Mouse (Mus musculus) inflammation-experienced regulatory T-cells, adult 6 months (primary cell): Measurements from ENCODE around the gene Pltp. TPM values are rescaled to one million over a fixed set of nuclear protein-coding genes. Genes with fewer than 3 reads are reported as not detected.
"Not testable (repeated sequence)": the region's sequence is repeated elsewhere in the genome, so short reads cannot be mapped to it uniquely, and the experiment has no call there.

Source experiments
- ATAC-seq: one replicate; pipeline ENCODE4 v1.8.0; 2017
- polyA plus RNA-seq, 3 experiments: library from polyadenylated mRNA; unstranded; fragments of 100-300 nt; shearing (Covaris generic); gene quantifications; one replicate each; pipeline ENCODE4 v1.2.1; 2017

Gene Pltp
- polyA plus RNA-seq, 3 experiments from 2014 or later: 0.50 to 3.0 (median 1.3) TPM

DNA sequence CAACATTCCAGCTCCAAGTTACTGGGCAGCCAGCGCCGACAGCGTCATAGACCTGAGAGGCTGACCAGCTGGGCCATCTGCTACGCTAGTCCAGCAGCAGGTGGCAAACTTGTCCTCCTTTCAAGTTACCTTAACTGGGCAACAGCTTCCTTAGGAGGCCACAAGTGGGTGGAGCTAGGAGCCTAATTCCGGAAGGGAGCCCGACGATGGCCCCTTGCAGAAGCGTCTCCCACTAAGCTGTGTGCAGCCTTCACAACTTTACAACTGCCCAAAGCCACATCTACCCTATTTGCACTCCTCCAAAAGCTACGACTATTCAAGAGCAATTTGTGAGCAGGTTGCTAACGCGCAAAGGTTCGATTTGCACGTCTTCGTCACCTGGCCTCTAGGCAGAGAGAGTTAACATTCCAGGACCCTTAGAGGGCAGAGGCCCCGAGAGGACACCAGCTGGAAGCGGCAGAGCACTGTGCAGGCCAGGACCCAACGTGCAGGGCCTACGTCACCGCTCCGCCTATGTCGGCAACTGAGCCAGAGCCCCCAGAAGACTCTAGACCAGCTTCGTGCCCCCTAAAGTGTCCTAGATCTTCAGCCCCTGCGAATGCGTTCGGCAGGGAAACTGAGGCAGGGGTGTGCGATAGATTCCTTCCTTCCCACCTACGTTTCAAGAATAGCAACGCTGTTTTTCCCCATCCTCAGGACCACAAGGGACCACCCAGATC is 21.2 kb upstream of the Pltp start:
- no peak for ATAC-seq

DNA sequence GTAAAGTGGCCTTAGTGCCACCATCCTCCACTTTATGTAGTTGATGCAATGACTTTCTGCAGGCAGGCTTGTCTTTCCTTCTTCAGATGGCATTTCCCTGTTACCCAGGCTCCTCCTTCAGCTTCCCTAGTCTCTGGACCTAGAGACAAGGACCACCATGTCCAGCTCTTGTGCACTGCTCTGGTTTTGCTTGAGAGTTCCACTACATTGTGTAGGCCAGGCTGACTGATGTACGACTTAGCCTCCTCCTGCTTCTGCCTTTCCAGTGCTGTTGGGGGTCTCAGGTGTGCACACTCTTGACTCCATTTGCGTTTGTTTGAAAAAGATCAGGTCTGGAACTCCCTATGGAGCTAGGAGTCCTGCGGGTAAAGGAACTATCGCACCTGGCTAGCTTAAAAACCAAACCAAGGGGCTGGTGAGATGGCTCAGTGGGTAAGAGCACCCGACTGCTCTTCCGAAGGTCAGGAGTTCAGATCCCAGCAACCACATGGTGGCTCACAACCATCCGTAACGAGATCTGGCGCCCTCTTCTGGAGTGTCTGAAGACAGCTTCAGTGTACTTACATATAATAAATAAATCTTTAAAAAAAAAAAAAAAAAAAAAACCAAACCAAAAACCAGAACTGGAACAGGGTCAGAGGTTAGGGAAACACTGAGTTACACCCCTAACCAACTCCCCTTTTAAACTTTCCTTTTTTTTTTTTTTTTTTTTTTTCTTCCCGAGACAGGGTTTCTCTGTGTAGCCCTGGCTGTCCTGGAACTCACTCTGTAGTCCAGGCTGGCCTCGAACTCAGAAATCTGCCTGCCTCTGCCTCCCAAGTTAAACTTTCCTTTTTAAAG is 20.1 kb upstream of the Pltp start:
- not testable (repeated sequence) for ATAC-seq

DNA sequence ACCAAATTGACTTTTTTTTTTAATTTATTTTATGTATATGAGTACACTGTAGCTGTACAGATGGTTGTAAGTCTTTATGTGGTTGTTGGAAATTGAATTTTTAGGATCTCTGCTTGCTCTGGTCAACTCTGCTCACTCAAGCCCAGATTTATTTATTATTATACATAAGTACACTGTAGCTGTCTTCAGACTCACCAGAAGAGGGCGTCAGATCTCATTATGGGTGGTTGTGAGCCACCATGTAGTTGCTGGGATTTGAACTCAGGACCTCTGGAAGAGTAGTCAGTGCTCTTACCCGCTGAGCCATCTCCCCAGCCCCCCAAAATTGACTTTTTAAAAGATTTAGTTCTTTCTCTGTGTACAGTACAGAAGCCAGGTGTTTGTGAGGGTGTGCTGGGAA is 18.1 kb upstream of the Pltp start:
- ATAC-seq: not testable (repeated sequence)

DNA sequence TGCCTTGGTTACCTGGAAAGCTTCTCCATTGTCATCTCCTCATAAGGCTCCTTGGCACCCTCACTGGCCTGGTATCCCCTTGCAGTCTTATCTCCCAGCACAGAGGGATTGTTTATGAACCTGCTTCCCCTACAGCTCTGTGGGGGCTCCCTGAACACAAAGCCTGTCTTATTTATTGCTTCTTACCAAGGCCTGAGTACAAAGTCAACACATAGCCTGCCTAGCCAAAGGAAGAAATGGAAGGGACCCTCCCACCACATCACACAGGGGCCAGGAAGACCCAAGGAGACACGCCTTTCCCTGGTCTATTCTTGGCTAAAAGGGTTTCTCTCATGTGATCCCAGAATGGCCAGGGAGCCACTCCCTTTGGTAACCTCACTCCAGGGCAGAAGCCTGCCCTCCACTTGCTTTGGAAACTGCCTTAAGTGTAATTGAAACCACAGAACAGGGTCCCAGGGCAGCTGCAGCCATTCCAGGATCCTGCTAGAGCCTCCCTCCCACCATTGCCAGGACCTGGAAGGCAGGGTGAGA is 16.8 kb upstream of the Pltp start:
- no peak for ATAC-seq

DNA sequence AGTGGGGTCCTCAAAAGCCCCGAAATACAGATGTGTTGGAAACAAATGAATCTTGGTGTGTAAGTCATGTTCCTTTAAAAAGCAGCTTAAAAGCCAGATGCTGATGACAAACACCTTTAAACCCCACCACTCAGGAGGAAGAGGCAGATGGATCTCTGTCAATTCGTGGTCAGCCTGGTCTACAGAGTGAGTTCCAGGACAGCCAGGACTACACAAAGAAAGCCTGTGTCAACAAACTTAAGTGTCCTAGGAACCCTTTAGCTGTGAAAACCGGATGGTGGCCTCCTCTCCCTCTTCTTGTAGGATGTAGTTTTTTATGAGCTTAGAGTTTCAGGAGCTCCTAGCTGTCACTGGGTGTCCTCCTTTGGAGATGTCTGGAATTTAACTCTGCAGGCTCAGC is 16.1 kb upstream of the Pltp start:
- ATAC-seq: no peak

DNA sequence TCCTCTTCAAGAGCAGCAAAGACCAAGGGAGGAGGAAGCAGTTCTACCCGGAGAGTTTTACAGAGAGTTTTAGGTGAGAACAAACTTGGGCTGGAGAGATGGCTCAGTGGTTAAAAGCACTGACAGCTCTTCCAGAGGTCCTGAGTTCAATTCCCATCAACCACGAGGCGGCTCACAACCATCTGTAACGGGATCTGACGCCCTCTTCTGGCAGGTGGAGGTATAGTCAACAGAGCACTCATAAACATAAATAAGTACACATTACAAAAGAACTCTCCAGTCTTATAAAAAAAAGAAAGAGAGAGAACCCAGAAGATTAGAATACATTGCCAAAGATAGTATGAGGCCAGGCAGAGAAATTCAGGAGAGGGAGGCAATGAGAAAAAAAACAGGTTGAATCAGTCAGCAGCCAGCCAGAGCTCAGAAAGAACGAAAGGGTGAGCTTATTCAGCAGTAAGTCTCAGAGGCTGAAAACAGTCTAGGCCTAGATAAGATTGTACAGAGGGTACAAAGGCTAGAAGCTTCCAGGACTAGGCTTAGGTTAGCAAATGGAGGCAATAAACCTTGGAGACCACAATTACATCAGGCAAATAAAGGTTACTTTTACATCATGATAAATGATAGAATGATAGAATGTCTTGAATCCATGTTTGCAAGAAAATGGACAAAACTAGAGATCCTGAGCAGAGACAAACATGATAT is 14.2 kb upstream of the Pltp start:
- ATAC-seq: no peak

DNA sequence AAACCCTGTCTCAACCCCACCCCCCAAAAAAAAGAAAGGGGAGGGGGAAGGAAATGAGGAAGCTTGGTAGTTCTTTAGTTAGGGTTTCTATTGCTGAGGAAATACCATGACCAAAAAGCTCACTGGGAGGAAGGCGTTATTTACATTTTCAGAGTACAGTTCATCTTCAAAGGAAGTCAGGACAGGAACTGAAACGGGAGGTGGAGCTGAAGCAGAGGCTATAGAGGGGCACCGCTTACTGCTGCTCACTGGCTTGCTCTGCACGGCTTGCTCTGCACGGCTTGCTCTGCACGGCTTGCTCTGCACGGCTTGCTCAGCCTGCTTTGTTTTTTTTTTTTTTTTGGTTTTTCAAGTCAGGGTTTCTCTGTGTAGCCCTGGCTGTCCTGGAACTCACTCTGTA is 11.0 kb upstream of the Pltp start:
- ATAC-seq: peak; percentile 63

DNA sequence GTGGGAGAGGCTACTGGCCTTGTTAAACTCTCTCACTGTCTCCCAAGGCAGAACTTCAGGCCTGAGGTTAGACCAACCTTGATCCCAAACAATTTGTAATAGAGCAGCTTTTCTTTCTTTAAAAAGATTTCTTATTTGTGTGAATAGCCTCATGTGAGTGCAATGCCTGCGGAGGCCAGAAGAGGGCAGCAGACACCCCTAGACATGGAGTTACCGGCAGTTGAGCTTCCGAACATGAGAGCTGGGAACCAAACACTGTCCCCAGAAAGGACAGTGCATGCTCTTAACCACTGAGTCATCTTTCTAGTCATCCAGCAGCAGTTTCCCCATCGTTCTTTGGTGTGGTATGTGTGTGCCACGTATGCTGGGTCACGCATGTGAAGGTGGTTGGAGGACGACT is 10.1 kb upstream of the Pltp start:
- no peak for ATAC-seq

DNA sequence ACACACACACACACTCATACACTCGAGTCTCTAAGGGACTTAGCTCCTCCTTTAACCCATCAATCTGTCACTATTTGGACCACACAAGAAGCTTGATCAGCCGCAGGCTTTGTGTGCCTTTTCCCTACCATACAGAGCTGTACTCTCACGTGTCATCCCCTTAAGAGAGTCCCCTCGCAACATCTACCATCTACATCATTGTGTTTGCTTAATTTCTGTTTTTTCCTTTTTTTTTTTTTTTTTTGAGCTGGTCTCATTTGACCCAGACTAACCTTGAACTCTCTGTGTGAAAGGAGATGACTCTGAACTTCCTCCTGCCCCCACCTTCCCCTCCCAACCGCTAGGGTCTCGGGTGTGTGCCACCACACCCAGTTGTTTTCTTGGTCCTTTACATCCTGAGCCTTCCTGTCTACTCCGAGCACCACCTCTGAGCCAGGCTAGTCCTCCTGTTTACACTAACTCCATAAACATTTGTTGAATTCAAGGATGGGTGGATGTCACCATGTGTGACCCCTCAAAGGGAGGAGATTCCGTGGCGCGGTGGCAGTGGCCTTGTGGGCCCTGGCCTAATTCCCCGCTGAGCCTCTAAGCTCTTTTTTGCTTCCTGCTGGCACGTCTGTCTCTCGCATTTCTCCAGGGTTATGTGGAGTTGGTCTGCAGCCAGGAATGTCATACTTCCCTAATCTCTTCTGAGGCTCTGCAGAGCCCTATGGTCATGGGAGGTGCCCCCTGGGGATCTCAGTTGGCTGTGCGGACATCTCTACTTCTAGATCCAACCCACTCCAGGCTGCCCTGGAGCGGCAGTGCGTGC is 9.4 kb upstream of the Pltp start:
- no peak for ATAC-seq

DNA sequence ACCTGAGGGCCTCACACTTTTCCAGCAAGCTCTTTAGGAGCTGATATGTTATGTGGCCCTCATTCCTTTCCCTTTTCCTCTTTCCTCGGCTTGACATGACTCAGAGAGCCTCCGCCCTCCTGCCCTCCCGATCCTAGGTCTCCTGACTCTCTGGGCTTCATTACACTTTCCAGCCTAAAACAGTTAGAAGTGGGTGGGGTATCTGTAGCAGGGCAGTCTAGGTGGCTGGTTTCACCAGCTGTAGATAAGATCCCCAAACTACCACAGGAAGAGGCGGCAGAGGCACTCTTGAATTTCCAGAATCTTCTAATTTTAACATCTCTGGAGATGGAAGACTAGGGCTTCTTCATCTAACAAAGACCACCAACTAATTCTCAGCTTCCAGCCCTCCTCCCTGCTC is 7.1 kb upstream of the Pltp start:
- ATAC-seq: no peak

DNA sequence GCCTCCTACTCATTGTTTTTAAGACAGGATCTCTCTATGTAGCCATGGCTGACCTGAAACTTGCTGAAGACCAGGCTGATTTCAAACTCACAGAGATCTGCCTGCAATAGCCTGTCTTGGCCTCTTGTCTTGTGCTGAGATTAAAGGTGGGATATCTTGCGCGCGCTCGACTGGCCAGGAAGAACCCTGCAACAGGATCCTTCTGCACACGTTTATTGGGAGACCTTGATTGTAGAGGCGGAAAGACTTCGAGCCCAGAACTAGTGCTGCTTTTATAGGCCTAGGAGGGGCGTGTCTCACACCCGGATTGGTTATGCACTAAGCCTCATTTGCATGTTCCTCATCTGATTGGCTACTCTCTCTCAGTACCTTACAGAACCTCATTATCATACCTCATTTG is 5.9 kb upstream of the Pltp start:
- ATAC-seq: not testable (repeated sequence)

DNA sequence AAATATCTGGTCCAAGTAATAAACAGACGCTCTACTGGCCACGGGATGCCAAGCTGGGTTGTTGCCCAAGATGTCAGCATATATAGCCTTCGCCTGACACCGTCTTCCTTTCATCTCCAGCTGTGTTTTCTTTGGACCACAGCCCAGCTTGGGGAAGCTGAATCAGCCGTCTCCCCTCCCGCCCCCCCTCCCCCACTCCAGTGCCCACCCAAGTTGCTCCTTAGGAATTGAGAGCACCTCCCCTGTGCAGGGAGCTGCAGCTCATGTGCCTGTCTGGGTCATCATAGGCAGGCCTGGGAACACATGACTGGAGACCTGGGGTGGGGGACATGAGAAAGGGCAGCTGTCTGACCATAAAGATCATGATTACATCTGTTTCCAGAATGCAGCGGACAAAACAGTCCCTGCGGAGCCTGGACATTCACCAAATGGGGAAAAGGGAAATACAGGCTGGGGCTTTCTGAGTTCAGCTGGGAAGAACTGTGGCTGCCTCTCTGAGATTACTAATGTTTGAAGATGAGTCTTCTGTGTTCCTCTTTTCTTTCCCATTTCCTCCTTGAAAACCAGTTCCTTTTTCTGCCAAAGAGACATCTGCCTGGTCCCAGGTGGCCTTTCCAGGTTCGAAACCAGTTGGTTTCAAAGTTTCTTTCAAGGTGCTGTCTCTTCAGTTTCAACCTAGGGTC is 4.8 kb upstream of the Pltp start:
- no peak for ATAC-seq

DNA sequence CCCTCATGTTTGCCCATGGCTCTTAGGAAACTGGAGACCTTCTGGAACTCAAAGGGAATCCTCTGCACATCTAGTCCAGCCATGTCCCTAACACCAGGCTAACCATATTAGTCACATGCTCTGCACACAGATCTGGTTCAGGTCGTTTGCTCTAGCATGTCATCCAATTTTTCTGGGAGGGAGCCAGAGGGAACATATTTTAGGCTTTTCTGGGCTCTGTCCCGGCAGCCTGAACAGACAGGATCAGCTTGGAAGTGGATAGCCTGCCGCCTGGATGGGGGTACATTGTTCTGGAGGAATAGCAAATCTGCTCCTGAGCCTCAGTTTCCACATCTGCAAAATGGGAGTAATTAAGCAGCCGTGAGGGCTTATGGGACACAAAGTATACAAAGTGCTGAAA is 3.6 kb upstream of the Pltp start:
- no peak for ATAC-seq

DNA sequence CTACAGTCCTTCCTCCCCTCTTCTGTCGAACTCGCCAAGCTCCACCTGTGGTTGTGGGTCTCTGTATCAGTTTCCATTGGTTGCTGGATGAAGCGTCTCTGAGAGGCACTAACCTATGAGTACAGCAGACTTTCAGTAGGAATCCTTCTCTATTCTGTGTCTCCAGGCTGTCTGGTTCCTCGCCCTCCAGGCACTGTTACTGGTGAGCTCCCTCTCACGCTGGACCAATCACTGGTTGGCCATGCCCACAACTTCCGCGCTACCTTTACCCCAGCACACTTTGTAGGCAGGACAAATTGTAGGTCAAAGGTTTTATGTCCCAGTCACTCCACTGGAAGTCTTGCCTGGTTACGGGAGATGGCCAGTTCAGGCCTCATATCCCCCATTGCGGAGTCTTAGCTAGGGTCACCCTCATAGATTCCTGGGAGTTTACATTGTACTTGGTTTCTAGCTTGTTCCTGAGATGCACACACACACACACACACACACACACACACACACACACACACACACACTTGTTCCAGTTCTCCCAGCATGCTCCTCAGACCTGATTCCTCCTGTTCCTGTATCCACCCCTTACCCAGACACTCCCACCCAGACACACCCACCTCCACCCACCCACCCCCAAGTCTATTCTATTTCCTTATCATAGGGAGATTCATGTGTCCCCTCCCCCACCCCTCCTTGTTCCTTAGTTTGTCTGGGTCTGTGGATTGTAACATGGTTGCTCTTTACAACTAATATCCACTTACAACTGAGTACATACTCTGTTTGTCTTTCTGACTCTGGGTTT is 2.3 kb upstream of the Pltp start:
- ATAC-seq: no peak

DNA sequence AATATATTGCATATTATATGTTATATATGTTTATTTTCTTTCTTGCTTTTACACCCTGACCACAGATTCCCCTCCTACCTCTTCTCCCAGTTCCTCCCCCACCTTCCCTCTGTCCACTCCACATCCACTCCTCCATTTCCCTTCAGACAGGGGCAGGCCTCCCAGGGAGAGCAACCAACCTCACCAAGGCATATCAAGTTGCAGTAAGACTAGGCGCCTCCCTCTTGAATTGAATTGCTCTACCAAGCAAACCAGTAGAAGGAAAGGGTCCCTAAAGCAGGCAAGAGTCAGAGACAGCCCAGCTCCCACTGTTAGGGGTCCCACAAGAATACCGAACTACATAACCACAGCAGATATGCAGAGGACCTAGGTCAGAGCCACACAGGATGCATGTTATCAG is 1.6 kb upstream of the Pltp start:
- ATAC-seq: no peak

DNA sequence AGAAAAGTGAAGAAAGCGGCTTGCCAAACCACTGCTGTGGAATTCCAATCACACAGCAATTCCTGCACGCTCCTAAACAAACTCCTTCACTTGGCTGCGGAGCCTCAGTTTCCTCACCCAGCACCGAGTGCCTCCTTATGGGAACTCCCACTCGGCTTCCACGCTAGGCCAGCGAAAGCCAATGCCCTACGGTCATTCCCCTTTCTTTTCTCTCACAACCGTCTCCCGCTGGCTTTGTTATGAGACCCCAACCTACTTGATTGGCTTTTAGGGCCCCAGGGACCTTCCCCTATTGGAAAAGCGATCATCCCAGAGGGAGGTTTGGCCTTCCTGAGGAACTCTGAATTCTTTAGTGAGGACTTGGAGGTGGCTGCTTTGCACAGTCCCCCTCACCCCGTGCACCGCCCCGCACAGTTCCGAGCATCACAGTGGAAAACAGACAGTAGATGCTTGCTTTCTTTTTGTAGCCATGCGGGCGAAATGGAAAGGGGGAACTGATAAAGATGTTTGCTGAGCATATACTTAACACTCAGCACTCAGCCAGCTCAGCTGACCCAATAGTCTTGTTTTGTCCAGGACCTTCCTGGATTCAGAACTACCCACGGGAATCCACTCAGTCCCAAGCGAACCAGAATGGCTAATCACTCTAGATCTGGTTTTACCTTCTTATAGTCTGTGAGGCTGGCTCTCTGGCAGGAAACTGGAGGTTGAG is 487 bp upstream of the Pltp start:
- no peak for ATAC-seq

DNA sequence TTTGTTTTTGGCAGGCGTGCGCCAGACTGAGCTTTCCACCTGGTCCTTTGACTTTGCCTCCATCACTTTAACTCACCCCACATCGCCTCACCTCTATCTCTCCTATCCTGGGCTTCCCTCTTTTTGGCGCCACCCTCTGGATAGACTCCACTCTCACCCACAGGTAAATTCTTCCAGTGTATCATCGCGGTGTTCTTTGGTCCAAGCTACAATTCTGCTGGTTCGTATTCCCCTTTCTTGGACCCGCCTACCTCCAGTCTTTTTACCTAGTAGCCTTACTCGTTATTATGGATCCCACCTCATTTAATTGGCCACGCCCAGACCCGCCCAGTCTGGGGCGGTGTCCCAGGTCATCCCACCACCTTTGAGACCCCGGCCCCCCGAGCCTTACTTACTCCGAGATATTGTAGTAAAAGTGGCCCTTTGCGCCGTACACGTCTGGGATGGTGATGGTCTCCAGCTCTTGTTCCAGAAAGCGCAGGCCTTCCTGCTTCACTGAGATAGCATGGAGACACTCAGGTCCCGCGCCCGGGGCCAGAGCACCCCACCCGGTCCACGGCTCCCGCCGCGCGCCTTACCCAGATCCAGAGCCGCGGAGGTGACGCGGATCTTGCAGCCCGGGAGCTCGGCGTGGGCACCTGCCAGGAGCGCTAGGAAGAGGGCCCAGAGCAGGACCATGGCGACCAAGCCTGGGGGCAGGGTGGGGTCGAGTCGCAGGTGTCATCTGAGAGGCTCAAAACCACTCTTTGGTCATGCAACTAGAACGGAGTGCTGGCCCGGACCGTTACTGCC is 1.0 kb downstream of the Pltp start:
- ATAC-seq: peak; percentile 42

DNA sequence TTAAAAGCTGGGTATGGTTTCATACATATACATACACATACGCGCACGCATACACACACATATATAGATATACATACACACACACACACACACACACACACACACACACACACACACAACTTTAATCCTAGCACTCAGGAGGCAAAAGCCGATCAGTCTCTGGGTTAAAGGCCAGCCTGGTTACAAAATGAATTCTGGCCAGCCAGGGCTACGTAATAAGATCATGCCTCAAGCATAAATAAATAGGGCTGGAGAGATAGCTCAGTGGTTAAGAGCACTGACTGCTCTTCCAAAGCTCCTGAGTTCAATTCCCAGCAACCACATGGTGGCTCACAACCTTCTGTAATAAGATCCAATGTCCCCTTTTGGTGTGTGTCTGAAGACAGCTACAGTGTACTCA is 1.9 kb downstream of the Pltp start:
- ATAC-seq: not testable (repeated sequence)

DNA sequence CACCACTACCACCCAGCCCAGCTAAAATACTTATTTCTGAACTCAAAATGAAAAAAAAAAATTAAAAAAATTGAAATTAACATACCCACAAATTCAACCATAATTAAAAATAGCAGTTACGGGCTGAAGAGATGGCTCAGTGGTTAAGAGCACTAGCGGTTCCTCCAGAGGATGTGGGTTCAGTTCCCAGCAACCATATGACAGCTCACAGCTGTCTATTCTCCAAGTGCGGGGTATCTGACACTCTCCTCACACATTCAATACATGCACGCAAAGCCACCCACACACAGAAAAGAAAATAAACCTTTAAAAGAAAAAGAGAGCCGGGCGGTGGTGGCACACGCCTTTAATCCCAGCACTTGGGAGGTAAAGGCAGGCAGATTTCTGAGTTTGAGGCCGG is 7.5 kb downstream of the Pltp start:
- peak; percentile 97 for ATAC-seq
